Mouse (Mus musculus): ENCODE measurements around the gene Intu. TPM values are rescaled to one million over a fixed set of nuclear protein-coding genes. Genes with fewer than 3 reads are reported as not detected.

The Intu gene
- polyA plus RNA-seq, 1 experiment from 2014 or later = 0.60 TPM

GRCm38 (mm10) chr3:40655571-40655970 is 124.5 kb downstream of the Intu start:
- DNase-seq = no peak
- 89% methylated on average over 11 of the region's 11 CpGs for WGBS (ENCODE audit: insufficient replicate concordance)
- no peak overlapping the region for H3K4me3 ChIP-seq (ENCODE audit: low read depth, low read length)
- no peaks in the 10 kb centered on the region for H3K4me1 ChIP-seq (ENCODE audit: insufficient read depth)
- no peaks in the 10 kb centered on the region for H3K27me3 ChIP-seq (ENCODE audit: insufficient read depth, low read length)
- H3K4me2 ChIP-seq (ENCODE audit: low read depth, low read length) = no peak overlapping the region
- H3K9ac ChIP-seq (replicated peaks) = no peak overlapping the region
- no peak overlapping the region for H3K27ac ChIP-seq (ENCODE audit: low read depth)
- no peak for ATAC-seq
- H3K36me3 ChIP-seq (replicated peaks; ENCODE audit: insufficient read depth, low read length) = no peaks in the 10 kb centered on the region
- TF ChIP-seq EP300 (IDR thresholded peaks at IDR 0.05; ENCODE audit: low read depth) = no peak
- no peaks in the 10 kb centered on the region for H3K9me3 ChIP-seq (ENCODE audit: low read length)

- WGBS (ENCODE audit: insufficient replicate concordance) = 83% methylated on average over 5 of the region's 5 CpGs
- ATAC-seq = no peak
- no peak for DNase-seq
Observed at GRCm38 (mm10) chr3:40656339-40656738, 125.3 kb downstream of the Intu start.

GRCm38 (mm10) chr3:40660231-40660630 is 129.1 kb downstream of the Intu start:
- no peak for DNase-seq
- Histone ChIP-seq H3K36me3 (replicated peaks; ENCODE audit: insufficient read depth, low read length) (no peaks in the 10 kb centered on the region), H3K4me1 (ENCODE audit: insufficient read depth) (no peaks in the 10 kb centered on the region), H3K4me2 (ENCODE audit: low read depth, low read length) (no peak overlapping the region), H3K9me3 (ENCODE audit: low read length) (no peaks in the 10 kb centered on the region), H3K4me3 (ENCODE audit: low read depth, low read length) (no peak overlapping the region), H3K9ac (replicated peaks) (no peak overlapping the region), H3K27me3 (ENCODE audit: insufficient read depth, low read length) (no peaks in the 10 kb centered on the region), H3K27ac (ENCODE audit: low read depth) (no peak overlapping the region)
- no peak for ATAC-seq
- no peak for TF ChIP-seq EP300 (IDR thresholded peaks at IDR 0.05; ENCODE audit: low read depth)
- WGBS (ENCODE audit: insufficient replicate concordance) = 75% methylated on average over 2 of the region's 2 CpGs

More at GRCm38 (mm10) chr3:40656339-40656738, 125.3 kb downstream of the Intu start:
- TF ChIP-seq EP300 (IDR thresholded peaks at IDR 0.05; ENCODE audit: low read depth) = no peak
- no peak for TF ChIP-seq CTCF (IDR thresholded peaks at IDR 0.05; ENCODE audit: low read depth)
- Histone ChIP-seq H3K9me3 (ENCODE audit: low read length) (no peaks in the 10 kb centered on the region), H3K27ac (ENCODE audit: low read depth) (no peak overlapping the region), H3K4me3 (ENCODE audit: low read depth, low read length) (no peak overlapping the region), H3K36me3 (replicated peaks; ENCODE audit: insufficient read depth, low read length) (no peaks in the 10 kb centered on the region), H3K4me1 (ENCODE audit: insufficient read depth) (no peaks in the 10 kb centered on the region), H3K4me2 (ENCODE audit: low read depth, low read length) (no peak overlapping the region), H3K9ac (replicated peaks) (no peak overlapping the region), H3K27me3 (ENCODE audit: insufficient read depth, low read length) (no peaks in the 10 kb centered on the region)

- H3K27me3 ChIP-seq (ENCODE audit: insufficient read depth, low read length) = no peaks in the 10 kb centered on the region
- H3K9me3 ChIP-seq (ENCODE audit: low read length) = no peaks in the 10 kb centered on the region
- H3K4me1 ChIP-seq (ENCODE audit: insufficient read depth) = no peaks in the 10 kb centered on the region
- H3K27ac ChIP-seq (ENCODE audit: low read depth) = no peak overlapping the region
- H3K4me3 ChIP-seq (ENCODE audit: low read depth, low read length) = no peak overlapping the region
- WGBS (ENCODE audit: insufficient replicate concordance) = 89% methylated on average over 4 of the region's 4 CpGs
- DNase-seq = no peak
- ATAC-seq = no peak
- TF ChIP-seq EP300 (IDR thresholded peaks at IDR 0.05; ENCODE audit: low read depth) = no peak
- TF ChIP-seq CTCF (IDR thresholded peaks at IDR 0.05; ENCODE audit: low read depth) = no peak
- H3K36me3 ChIP-seq (replicated peaks; ENCODE audit: insufficient read depth, low read length) = no peaks in the 10 kb centered on the region
- H3K4me2 ChIP-seq (ENCODE audit: low read depth, low read length) = no peak overlapping the region
- H3K9ac ChIP-seq (replicated peaks) = no peak overlapping the region
Observed at GRCm38 (mm10) chr3:40666109-40666508, 135.0 kb downstream of the Intu start.

GRCm38 (mm10) chr3:40666861-40667719 is 136.0 kb downstream of the Intu start:
- Histone ChIP-seq H3K4me3 (ENCODE audit: low read depth, low read length) (no peak overlapping the region), H3K9ac (replicated peaks) (no peak overlapping the region), H3K27me3 (ENCODE audit: insufficient read depth, low read length) (no peaks in the 10 kb centered on the region), H3K9me3 (ENCODE audit: low read length) (no peaks in the 10 kb centered on the region), H3K4me2 (ENCODE audit: low read depth, low read length) (no peak overlapping the region), H3K4me1 (ENCODE audit: insufficient read depth) (no peaks in the 10 kb centered on the region), H3K36me3 (replicated peaks; ENCODE audit: insufficient read depth, low read length) (no peaks in the 10 kb centered on the region), H3K27ac (ENCODE audit: low read depth) (no peak overlapping the region)
- 80% methylated on average over 8 of the region's 8 CpGs for WGBS (ENCODE audit: insufficient replicate concordance)
- DNase-seq (no peak), ATAC-seq (no peak)
- no peak for TF ChIP-seq EP300 (IDR thresholded peaks at IDR 0.05; ENCODE audit: low read depth)
- no peak for TF ChIP-seq CTCF (IDR thresholded peaks at IDR 0.05; ENCODE audit: low read depth)

- H3K4me1 ChIP-seq (ENCODE audit: insufficient read depth) = no peaks in the 10 kb centered on the region
- H3K9ac ChIP-seq (replicated peaks) = no peak overlapping the region
- no peaks in the 10 kb centered on the region for H3K36me3 ChIP-seq (replicated peaks; ENCODE audit: insufficient read depth, low read length)
- 45% methylated on average over 6 of the region's 6 CpGs for WGBS (ENCODE audit: insufficient replicate concordance)
- no peaks in the 10 kb centered on the region for H3K27me3 ChIP-seq (ENCODE audit: insufficient read depth, low read length)
- H3K9me3 ChIP-seq (ENCODE audit: low read length) = no peaks in the 10 kb centered on the region
- no peak overlapping the region for H3K4me3 ChIP-seq (ENCODE audit: low read depth, low read length)
- H3K27ac ChIP-seq (ENCODE audit: low read depth) = no peak overlapping the region
- no peak for DNase-seq
- TF ChIP-seq EP300 (IDR thresholded peaks at IDR 0.05; ENCODE audit: low read depth) (no peak), CTCF (IDR thresholded peaks at IDR 0.05; ENCODE audit: low read depth) (no peak)
- no peak for ATAC-seq
- no peak overlapping the region for H3K4me2 ChIP-seq (ENCODE audit: low read depth, low read length)
Observed at GRCm38 (mm10) chr3:40668889-40669288, 137.8 kb downstream of the Intu start.
